In the genomic region with DNA sequence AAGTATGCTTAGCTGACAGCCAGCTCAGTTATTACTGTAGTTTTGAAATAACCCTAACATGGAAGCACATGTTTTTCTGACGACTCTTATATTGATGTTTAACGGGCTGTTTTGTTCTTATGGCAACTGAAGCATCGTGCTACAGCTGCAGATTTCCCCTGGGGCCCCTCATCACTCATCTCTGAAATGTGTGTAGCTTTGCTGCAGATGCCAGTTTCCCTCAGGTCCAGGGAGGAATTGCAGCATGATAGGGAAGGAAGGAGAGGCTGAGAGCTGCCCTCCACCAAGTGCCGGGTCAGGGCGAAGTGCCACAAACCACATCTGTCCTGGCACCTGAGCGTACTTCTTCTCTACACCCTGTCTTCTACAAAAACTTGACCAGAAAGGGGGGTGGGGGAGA, we compare ENCODE assay signal across 13 mouse cellular contexts. TPM values are rescaled to one million over a fixed set of nuclear protein-coding genes. Genes with fewer than 3 reads are reported as not detected.
DNase-seq lines count a peak whose midpoint lies in the region; ATAC-seq and TF ChIP-seq lines count a peak whose summit lies in the region.
"Had no signal": no experiment of that assay in that cellular context is flagged by ENCODE, and none has a peak within 500 bp of the region (broad histone marks: within the 10 kb centered on the region; RNA-seq: fewer than 3 reads in every experiment).

No protein-coding gene starts in this region.

- 71% methylated on average over 6 of the region's 6 CpGs for WGBS in intestine, postnatal 0 days
- WGBS in intestine, embryonic 15.5 days, result 76% methylated on average over 6 of the region's 6 CpGs
- WGBS in limb, embryonic 14.5 days, result 43% methylated on average over 6 of the region's 6 CpGs

- no peak overlapping the region for H3K4me2 ChIP-seq in intestine, postnatal 0 days (replicated peaks; ENCODE audit: low read depth)
- no peak overlapping the region for H3K4me2 ChIP-seq in intestine, embryonic 15.5 days (replicated peaks)
- H3K4me2 ChIP-seq in limb, embryonic 14.5 days (replicated peaks; ENCODE audit: low read depth, low read length, severe bottlenecking), result no peak overlapping the region
- H3K4me2 ChIP-seq: kidney, embryonic 15.5 days; liver, embryonic 15.5 days had no signal

- no peaks in the 10 kb centered on the region for H3K27me3 ChIP-seq in intestine, postnatal 0 days (replicated peaks; ENCODE audit: control insufficient read depth, insufficient read depth, low read length)
- no peaks in the 10 kb centered on the region for H3K27me3 ChIP-seq in intestine, embryonic 15.5 days (replicated peaks)
- H3K27me3 ChIP-seq in limb, embryonic 14.5 days (ENCODE audit: control insufficient read depth, insufficient read depth, low read length), result no peaks in the 10 kb centered on the region
- H3K27me3 ChIP-seq: kidney, embryonic 15.5 days; liver, embryonic 15.5 days had no signal

- no peaks in the 10 kb centered on the region for H3K9me3 ChIP-seq in intestine, postnatal 0 days (ENCODE audit: control insufficient read depth)
- H3K9me3 ChIP-seq in intestine, embryonic 15.5 days, result no peaks in the 10 kb centered on the region
- H3K9me3 ChIP-seq in limb, embryonic 14.5 days (ENCODE audit: control insufficient read depth, low read length), result no peaks in the 10 kb centered on the region
- H3K9me3 ChIP-seq: kidney, embryonic 15.5 days; liver, embryonic 15.5 days had no signal

- H3K36me3 ChIP-seq in intestine, postnatal 0 days (ENCODE audit: control insufficient read depth, insufficient read depth), result peaks cover 44% of the 10 kb centered on the region
- peaks cover 8% of the 10 kb centered on the region for H3K36me3 ChIP-seq in intestine, embryonic 15.5 days
- peaks cover 50% of the 10 kb centered on the region for H3K36me3 ChIP-seq in limb, embryonic 14.5 days (ENCODE audit: control insufficient read depth, insufficient read depth, low read length)

- TF ChIP-seq POLR2A in limb, embryonic 14.5 days (IDR thresholded peaks at IDR 0.05; ENCODE audit: borderline replicate concordance, extremely low read depth, insufficient read depth, insufficient read length), result no peak

- H3K4me1 ChIP-seq in intestine, postnatal 0 days (replicated peaks; ENCODE audit: control insufficient read depth, insufficient read depth, low read length), result no peaks in the 10 kb centered on the region
- peaks cover 17% of the 10 kb centered on the region for H3K4me1 ChIP-seq in intestine, embryonic 15.5 days (replicated peaks)
- peaks cover 53% of the 10 kb centered on the region for H3K4me1 ChIP-seq in limb, embryonic 14.5 days (ENCODE audit: control insufficient read depth, insufficient read depth, low read length)
- H3K4me1 ChIP-seq: liver, embryonic 15.5 days had no signal

- DNase-seq in A20 (ENCODE audit: low read depth, low spot score) (peak; percentile 56), adipocyte (ENCODE audit: low spot score) (peak; percentile 59)
- DNase-seq in limb, embryonic 14.5 days (ENCODE audit: low spot score), result peak; percentile 76
- DNase-seq in embryo, embryonic 10 days (ENCODE audit: low spot score), result no peak
- no peak for DNase-seq in left cerebral cortex, postnatal 4 days
- DNase-seq in T-cell, adult 2 months (ENCODE audit: low spot score), result no peak
- DNase-seq: adrenal gland, postnatal 10 days; cerebellum, adult 9-10 months; gastrocnemius, postnatal 25 days had no signal

- intact Hi-C loops in left cerebral cortex, postnatal 4 days (cut with DNase I), result no loop called here

- TF ChIP-seq CTCF in intestine, postnatal 0 days (IDR thresholded peaks at IDR 0.05; ENCODE audit: low read depth), result peak; percentile 18; the same call in 1 of the 2 replicates

- no peak overlapping the region for H3K9ac ChIP-seq in intestine, postnatal 0 days (ENCODE audit: low read depth, low read length)
- no peak overlapping the region for H3K9ac ChIP-seq in intestine, embryonic 15.5 days
- no peak overlapping the region for H3K9ac ChIP-seq in limb, embryonic 14.5 days (ENCODE audit: low read depth, low read length, severe bottlenecking)
- H3K9ac ChIP-seq: kidney, embryonic 15.5 days; liver, embryonic 15.5 days had no signal

- no peak for ATAC-seq in intestine, postnatal 0 days
- no peak for ATAC-seq in intestine, embryonic 15.5 days
- ATAC-seq in limb, embryonic 14.5 days (ENCODE audit: low FRiP score, low read depth), result peak; percentile 47

- no peak overlapping the region for H3K4me3 ChIP-seq in intestine, postnatal 0 days (ENCODE audit: low read depth, low read length)
- H3K4me3 ChIP-seq in intestine, embryonic 15.5 days (replicated peaks), result no peak overlapping the region
- no peak overlapping the region for H3K4me3 ChIP-seq in limb, embryonic 14.5 days (replicated peaks; ENCODE audit: low read length)
- H3K4me3 ChIP-seq: kidney, embryonic 15.5 days; liver, embryonic 15.5 days had no signal

- no peak overlapping the region for H3K27ac ChIP-seq in intestine, postnatal 0 days (ENCODE audit: low read depth, low read length)
- H3K27ac ChIP-seq in intestine, embryonic 15.5 days, result no peak overlapping the region
- no peak overlapping the region for H3K27ac ChIP-seq in limb, embryonic 14.5 days (replicated peaks; ENCODE audit: low read depth, low read length)
- H3K27ac ChIP-seq: kidney, embryonic 15.5 days; liver, embryonic 15.5 days had no signal

RNA-seq across cellular contexts. Expression of a gene that starts 47.6 kb away (rescaled TPM):
- polyA plus RNA-seq in intestine, postnatal 0 days (2015; fragmentation: Nextera tagmentation; extraction: Ambion mirVana), result 299 and 306 TPM in 2 replicates
- 410 and 425 TPM in 2 replicates for polyA plus RNA-seq in intestine, embryonic 15.5 days (2015; fragmentation: Nextera tagmentation; extraction: Ambion mirVana)
- polyA plus RNA-seq in limb, embryonic 14.5 days (2012; rRNA removed), result 177 and 198 TPM in 2 replicates
- polyA plus RNA-seq in limb, embryonic 14.5 days (2014; fragmentation: Nextera tagmentation; extraction: Ambion mirVana), result 284 TPM in 2 replicates
- 100 to 1,000 TPM; 298 to 302 TPM for total RNA-seq in left cerebral cortex, postnatal 4 days (2021)

Comparison
In these comparisons a context has a peak if more than half of its experiments do, and no peak if none do; other contexts are left out.
1. DNase-seq: peak in A20 (single experiment), adipocyte (single experiment) and limb, embryonic 14.5 days (single experiment); none in embryo, embryonic 10 days (single experiment), left cerebral cortex, postnatal 4 days (single experiment) and T-cell, adult 2 months (single experiment).